Mouse (Mus musculus): Measurements from ENCODE around the gene Hist1h4b. TPM values are rescaled to one million over a fixed set of nuclear protein-coding genes. Genes with fewer than 3 reads are reported as not detected.

The Hist1h4b gene
- 0.83 TPM in 1 of 2 replicates, not detected in the other for polyA plus RNA-seq (2015; fragmentation: Nextera tagmentation; extraction: Ambion mirVana)

DNA sequence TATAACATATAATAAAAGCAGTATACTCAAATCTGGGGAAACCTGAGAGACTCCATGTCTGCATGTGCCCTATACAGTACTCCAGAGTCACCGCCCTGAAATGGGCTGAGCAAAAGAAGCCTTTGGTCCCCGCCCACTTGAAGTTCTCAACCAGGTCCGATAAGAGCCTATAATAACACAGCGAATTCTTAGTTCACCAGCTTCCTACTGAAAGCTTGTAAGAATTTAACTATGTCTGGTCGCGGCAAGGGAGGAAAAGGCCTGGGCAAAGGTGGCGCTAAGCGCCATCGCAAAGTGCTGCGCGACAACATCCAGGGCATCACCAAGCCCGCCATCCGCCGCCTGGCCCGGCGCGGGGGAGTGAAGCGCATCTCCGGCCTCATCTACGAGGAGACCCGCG lies at the start of gene Hist1h4b:
Hist1h4b (plus strand) TSS at position 224 of the 400 bp plus-strand sequence.

DNA sequence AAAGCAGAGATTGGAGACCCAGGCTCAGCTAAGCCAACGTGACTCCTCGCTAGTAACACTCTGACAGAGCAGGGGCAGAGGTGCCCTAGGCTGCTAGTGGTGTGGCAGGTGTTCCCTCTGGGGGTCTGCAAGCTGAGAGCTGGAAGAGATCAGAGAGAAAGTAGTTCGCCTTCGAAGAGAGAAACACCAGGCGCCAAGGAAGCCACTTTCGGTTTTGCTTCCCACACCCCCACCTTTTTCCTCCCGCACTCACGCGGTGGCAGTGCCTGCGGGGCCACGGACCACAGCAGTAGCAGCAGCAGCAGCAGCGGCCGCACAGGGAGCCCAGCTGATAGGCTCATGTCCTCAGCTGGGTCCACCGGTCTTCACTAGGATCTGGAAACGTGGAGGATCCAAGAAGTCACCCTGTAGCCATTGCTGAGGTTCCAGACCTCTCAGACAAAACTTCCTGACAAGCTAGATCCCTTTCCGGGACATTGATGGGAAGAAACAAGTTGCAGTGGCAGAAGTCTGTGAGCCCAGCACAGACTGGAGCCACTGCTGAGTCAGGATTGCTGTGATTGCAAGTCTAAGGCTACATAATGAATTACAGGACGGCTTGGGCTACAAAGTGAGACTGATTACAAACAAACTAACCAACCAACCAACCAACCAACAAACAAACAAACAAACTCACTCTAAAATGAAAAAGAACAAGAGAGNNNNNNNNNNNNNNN lies 46.3 kb upstream of the Hist1h4b start, which contains the start of gene Hfe:
Hfe (minus strand) TSS at position 481 of the 716 bp plus-strand sequence.

DNA sequence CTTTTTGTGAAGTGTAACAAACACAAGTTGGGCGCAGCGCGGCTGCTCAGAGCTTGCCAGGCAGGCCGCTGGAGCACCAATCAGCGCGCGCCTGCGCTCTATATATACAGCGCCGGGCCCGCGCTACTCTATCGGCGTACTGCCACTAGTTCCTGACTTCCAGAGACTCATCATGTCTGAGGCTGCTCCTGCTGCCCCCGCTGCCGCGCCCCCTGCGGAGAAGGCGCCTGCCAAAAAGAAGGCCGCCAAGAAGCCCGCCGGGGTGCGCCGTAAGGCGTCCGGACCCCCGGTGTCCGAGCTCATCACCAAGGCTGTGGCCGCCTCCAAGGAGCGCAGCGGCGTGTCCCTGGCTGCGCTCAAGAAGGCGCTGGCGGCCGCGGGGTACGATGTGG lies 18.1 kb upstream of the Hist1h4b start, which contains the start of gene Hist1h1c:
Hist1h1c (plus strand) TSS at position 132 of the 392 bp plus-strand sequence.

DNA sequence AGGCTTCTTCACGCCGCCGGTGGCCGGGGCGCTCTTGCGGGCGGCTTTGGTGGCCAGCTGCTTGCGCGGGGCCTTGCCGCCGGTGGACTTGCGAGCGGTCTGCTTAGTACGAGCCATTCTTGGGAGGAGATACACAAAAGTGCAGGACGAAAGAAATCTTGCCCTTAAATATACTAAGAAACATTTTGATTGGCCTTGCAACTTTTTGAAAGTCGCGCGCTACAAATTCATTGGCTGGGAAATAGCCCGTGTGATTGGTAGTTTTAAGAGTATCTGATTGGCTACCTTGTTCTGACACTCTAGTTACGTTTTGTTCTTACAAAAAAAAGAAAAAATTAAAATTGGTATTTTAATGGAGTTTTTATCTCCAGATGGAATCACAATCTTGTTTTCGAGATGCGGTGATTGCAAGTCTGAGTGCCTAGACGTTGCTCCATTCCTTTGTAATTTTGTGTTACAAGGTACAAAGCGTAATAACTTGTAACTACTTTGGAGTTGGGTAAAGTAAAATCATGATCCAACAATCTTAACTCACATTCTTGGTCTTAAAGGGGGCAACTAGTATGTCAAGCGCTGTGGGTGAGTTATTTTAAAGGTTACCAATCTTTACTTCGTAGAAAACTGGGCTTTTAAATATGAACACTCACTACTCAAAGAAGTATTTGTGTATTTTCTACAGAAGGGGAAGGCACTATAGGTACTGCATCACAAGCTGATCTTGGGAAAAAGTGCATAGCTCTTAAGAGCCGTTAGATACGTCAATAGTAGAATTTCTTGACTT lies 11.2 kb upstream of the Hist1h4b start, which contains the start of gene Hist1h3c:
Hist1h3c (minus strand) TSS at position 222 of the 781 bp plus-strand sequence.

DNA sequence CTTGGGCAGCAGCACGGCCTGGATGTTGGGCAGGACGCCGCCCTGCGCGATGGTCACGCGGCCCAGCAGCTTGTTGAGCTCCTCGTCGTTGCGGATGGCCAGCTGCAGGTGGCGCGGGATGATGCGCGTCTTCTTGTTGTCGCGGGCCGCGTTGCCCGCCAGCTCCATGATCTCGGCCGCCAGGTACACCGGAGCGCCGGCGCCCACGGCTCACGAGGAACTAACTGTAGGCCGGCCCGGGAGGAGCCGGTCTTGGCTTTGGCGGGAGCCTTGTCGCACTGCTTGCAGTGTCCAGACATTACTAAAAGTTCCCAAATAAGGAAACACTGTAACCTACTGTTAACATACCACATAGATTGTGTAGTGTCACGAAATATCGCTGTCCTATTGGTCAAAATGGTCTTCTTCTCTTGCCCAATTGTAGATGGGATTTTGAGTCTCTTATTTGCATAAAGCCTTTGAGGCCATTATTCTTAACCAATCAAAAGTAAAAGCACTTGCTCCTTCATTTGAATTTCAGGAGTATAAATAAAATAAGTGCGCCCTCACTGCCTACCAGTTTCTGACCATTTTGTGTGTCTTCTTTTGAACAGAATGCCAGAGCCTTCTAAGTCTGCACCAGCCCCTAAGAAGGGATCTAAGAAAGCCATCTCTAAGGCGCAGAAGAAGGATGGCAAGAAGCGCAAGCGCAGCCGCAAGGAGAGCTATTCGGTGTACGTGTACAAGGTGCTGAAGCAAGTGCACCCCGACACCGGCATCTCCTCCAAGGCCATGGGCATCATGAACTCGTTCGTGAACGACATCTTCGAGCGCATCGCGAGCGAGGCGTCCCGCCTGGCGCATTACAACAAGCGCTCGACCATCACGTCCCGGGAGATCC lies 10.4 kb upstream of the Hist1h4b start, which contains the start of gene Hist1h2bb:
Hist1h2bb (plus strand) TSS at position 534 of the 880 bp plus-strand sequence.

DNA sequence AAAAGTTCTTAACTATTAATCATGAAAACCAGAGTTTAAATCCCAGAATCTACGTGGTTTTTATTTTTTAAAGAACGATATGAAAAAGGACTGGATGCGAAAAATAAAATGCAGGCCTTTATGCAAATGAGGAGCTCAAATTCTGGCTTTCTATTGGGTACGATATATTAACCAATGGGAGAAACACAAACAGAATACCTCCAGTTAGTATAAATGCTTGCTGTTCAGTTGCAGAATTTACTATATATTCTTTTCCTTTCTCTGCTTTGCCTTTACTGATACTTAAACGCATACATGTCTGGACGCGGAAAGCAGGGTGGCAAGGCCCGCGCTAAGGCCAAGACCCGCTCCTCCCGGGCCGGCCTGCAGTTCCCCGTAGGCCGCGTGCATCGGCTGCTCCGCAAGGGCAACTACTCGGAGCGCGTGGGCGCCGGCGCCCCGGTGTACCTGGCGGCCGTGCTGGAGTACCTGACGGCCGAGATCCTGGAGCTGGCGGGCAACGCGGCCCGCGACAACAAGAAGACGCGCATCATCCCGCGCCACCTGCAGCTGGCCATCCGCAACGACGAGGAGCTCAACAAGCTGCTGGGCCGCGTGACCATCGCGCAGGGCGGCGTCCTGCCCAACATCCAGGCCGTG lies 5.9 kb upstream of the Hist1h4b start, which contains the start of gene Hist1h2ab:
Hist1h2ab (plus strand) TSS at position 288 of the 639 bp plus-strand sequence.

DNA sequence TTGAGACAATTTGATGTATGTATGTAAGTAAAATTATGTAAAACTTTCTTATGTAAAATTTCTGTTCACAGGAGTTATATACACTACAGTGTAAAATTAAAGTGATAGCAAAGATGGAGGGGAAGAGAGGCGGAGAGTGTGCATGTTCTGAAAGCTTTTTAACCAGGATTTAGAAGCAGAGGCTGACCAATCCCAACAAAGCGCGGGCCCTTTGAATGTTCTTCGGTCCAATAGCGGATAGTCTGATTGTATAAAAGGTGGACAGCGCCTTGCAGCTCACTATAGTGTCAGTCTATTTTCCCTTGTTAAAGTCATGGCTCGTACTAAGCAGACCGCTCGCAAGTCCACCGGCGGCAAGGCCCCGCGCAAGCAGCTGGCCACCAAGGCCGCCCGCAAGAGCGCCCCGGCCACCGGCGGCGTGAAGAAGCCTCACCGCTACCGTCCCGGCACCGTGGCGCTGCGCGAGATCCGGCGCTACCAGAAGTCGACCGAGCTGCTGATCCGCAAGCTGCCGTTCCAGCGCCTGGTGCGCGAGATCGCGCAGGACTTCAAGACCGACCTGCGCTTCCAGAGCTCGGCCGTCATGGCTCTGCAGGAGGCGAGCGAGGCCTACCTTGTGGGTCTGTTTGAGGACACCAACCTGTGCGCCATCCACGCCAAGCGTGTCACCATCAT lies 4.6 kb upstream of the Hist1h4b start, which contains the start of gene Hist1h3b:
Hist1h3b (plus strand) TSS at position 201 of the 675 bp plus-strand sequence.

DNA sequence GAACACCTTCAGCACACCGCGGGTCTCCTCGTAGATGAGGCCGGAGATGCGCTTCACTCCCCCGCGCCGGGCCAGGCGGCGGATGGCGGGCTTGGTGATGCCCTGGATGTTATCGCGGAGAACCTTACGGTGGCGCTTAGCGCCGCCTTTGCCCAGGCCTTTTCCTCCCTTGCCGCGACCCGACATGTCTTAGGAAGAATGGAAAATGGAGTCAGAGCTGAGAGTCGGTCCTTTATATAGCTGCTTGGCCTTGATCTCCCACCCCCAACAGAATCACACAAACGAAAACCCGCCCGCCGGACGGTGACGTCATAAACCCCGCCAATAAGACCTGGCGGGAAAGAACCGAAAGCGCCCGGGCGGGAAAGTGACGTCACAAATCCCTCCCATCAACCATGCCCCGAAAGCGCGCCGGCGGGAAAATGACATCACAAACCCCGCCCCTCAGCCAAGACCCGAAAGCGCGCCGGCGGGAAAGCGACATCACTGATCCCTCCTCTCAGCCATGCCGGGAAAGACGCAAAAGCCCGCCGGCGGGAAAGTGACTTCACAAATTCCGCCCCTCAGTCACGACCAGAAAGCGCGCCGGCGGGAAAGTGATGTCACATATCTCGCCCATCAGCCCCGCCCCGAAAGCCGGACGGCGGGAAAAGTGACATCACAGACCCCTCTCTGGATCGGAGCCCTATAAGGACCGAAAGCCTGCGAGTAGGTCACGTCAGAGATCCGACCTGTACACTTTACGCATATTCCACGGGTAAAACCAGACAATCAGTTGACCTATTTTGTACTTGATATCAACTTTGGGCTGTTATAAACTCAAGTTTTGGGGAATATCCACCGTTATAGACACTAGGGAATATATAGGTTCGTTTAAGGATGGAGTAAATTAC lies 4.4 kb downstream of the Hist1h4b start, which contains the start of gene Hist1h4a:
Hist1h4a (minus strand) TSS at position 259 of the 893 bp plus-strand sequence.

DNA sequence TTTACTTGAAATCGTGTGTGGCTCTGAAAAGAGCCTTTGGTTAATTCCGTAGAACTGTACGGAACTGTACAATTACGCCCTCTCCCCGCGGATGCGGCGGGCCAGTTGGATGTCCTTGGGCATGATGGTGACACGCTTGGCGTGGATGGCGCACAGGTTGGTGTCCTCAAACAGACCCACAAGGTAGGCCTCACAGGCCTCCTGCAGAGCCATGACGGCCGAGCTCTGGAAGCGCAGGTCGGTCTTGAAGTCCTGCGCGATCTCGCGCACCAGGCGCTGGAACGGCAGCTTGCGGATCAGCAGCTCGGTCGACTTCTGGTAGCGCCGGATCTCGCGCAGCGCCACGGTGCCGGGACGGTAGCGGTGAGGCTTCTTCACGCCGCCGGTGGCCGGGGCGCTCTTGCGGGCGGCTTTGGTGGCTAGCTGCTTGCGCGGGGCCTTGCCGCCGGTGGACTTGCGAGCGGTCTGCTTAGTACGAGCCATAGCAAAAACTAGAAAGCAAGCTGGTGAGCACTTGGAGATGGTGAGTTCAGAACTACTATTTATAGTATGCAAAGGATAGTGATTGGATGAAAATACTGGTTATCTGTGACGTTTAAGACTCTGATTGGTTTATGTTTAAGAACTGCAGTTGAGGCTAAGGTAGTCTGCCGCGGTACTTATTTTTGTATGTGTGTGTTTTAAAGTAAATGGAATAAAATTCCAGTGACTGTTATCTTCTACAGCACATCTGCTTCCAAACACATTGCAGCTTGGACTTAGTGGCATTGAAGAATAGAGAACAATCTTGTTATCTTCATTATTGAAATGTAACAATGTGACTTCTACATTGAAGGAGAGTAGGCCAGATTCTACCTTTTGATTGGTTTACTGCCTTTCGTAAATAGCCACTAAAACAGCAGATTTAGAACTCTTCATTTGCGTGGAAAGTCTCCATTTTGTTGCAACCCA lies 5.3 kb downstream of the Hist1h4b start, which contains the start of gene Hist1h3a:
Hist1h3a (minus strand) TSS at position 516 of the 951 bp plus-strand sequence.

DNA sequence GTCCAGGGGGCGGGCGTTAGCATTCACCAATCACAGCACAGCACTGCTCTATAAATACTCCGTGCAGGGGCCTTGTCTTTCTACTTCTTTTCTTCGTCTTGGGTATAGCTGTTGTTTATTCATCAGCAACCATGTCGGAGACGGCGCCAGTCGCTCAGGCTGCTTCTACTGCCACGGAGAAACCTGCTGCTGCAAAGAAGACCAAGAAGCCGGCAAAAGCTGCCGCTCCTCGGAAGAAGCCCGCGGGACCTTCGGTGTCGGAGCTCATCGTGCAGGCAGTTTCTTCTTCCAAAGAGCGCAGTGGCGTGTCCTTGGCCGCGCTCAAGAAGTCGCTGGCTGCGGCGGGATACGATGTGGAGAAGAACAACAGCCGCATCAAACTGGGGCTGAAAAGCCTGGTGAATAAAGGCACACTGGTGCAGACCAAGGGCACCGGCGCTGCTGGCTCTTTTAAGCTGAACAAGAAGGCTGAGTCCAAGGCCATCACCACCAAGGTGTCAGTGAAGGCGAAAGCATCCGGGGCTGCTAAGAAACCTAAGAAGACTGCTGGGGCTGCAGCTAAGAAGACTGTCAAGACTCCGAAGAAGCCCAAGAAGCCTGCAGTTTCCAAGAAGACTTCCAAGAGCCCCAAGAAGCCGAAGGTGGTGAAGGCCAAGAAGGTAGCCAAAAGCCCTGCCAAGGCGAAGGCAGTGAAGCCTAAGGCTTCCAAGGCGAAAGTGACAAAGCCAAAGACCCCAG lies 6.9 kb downstream of the Hist1h4b start, which contains the start of gene Hist1h1a:
Hist1h1a (plus strand) TSS at position 81 of the 738 bp plus-strand sequence.

DNA sequence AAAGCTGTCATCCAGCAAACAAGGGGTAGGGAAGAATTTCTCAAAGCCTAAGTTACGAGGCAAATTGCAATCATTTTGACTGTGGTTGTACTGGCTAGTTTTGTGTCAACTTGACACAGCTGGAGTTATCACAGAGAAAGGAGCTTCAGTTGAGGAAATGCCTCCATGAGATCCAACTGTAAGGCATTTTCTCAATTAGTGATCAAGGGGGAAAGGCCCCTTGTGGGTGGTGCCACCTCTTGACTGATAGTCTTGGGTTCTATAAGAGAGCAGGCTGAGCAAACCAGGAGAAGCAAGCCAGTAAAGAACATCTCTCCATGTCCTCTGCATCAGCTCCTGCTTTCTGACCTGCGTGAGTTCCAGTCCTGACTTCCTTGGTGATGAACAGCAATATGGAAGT lies 12.8 kb downstream of the Hist1h4b start, which contains the start of gene Trim38:
Trim38 (plus strand) TSS at position 301 of the 400 bp plus-strand sequence.

DNA sequence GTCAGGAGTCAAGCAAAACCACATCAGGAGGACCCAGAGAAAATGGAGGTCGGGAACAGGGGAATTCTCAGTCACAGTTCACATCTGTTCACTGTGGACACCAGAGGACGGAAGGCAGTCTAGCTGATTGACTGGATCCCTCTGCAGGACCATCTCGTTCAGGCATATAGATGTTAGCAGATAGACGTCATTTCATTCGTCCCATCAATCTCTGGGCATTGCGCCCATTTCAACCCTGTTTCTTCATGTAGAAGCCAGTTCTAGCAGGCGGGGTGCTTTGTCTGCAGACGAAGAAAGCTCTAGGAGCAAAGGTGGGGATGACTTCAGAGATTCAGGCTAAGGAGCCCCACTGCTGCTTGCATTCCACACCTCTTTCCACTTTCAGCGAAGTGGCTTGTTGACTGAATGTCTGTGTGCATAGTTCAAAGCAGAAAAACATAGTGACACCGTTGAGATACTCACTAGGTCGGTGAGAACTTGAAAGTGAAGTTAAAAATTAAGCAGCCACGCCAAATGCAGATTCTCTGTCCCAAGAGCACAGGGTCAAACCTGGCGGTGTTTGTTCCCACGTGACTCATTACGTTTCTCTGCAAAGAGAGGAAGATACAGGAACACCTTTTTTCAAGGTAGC lies 49.7 kb downstream of the Hist1h4b start, which contains the start of gene Slc17a2:
Slc17a2 (plus strand) TSS at position 572 of the 631 bp plus-strand sequence.

